Mouse (Mus musculus) C2C12 (cell line): ENCODE data around the gene Fis1. TPM values are rescaled to one million over a fixed set of nuclear protein-coding genes. Genes with fewer than 3 reads are reported as not detected.

Experiments
- H3K27me3 ChIP-seq: one replicate; pipeline ENCODE4 v1.6.1; 2011; ENCODE audit not compliant: control insufficient read depth, insufficient read depth, insufficient read length
- H3K36me3 ChIP-seq: one replicate; pipeline ENCODE4 v1.6.1; 2011; ENCODE audit not compliant: control insufficient read depth, insufficient read depth
- H3K4me3 ChIP-seq: one replicate; pipeline ENCODE4 v1.5.1; 2011; ENCODE audit warnings: mild to moderate bottlenecking, control low read depth; ENCODE audit not compliant: poor library complexity, insufficient read depth, severe bottlenecking
- H3K79me2 ChIP-seq: one replicate; pipeline ENCODE4 v1.6.1; 2011; ENCODE audit not compliant: control insufficient read depth, insufficient read depth
- H3K79me3 ChIP-seq: one replicate; pipeline ENCODE4 v1.6.1; 2011; ENCODE audit warnings: low read depth, control low read depth
- H3ac ChIP-seq: one replicate; pipeline ENCODE3; 2011; ENCODE audit warnings: low read depth; ENCODE audit not compliant: control insufficient read depth, insufficient read length
- CEBPB ChIP-seq: IDR thresholded peaks from one replicate; pipeline ENCODE4 v1.6.1; 2011; ENCODE audit warnings: low read depth, mild to moderate bottlenecking, control low read depth, moderate library complexity
- CTCF ChIP-seq: IDR thresholded peaks from one replicate; pipeline ENCODE4 v1.5.1; 2011; ENCODE audit not compliant: control insufficient read depth, insufficient read depth, insufficient read length
- FOSL1 ChIP-seq: IDR thresholded peaks from one replicate; pipeline ENCODE4 v1.8.0; 2011; ENCODE audit warnings: mild to moderate bottlenecking, low read length; ENCODE audit not compliant: poor library complexity, insufficient read depth, severe bottlenecking
- MAX ChIP-seq: IDR thresholded peaks from one replicate; pipeline ENCODE4 v1.6.1; 2011; ENCODE audit warnings: mild to moderate bottlenecking, control low read depth
- MYOD1 ChIP-seq: IDR thresholded peaks from one replicate; pipeline ENCODE4 v1.6.1; 2011; ENCODE audit warnings: low read depth; ENCODE audit not compliant: control insufficient read depth, insufficient read length
- MYOG ChIP-seq: IDR thresholded peaks from one replicate; pipeline ENCODE4 v1.6.1; 2011; ENCODE audit not compliant: control insufficient read depth, insufficient read length; ENCODE audit errors: extremely low read depth
- USF1 ChIP-seq: IDR thresholded peaks from one replicate; pipeline ENCODE4 v1.6.1; 2011; ENCODE audit warnings: low read depth, mild to moderate bottlenecking, control low read depth, moderate library complexity
- polyA plus RNA-seq: library from polyadenylated mRNA; unstranded; fragments of >200 nt; fragmentation: generic; extraction: Trizol; gene quantifications from one replicate; pipeline ENCODE4 v1.2.1, GENCODE M21; 2012; ENCODE audit warnings: missing spikeins

Gene Fis1
- polyA plus RNA-seq, 1 experiment, result 311 TPM

- H3K79me2 ChIP-seq, result peaks cover 11% of the 10 kb centered on the region
- no peaks in the 10 kb centered on the region for H3K27me3 ChIP-seq
- no peak overlapping the region for H3ac ChIP-seq
- no peak overlapping the region for H3K4me3 ChIP-seq
- peaks cover 24% of the 10 kb centered on the region for H3K36me3 ChIP-seq
- no peaks in the 10 kb centered on the region for H3K79me3 ChIP-seq
- TF ChIP-seq FOSL1 (no peak), MAX (no peak)
These were observed 27.9 kb downstream of the Fis1 start for GRCm38 (mm10) chr5:136980974-136981373.

DNA sequence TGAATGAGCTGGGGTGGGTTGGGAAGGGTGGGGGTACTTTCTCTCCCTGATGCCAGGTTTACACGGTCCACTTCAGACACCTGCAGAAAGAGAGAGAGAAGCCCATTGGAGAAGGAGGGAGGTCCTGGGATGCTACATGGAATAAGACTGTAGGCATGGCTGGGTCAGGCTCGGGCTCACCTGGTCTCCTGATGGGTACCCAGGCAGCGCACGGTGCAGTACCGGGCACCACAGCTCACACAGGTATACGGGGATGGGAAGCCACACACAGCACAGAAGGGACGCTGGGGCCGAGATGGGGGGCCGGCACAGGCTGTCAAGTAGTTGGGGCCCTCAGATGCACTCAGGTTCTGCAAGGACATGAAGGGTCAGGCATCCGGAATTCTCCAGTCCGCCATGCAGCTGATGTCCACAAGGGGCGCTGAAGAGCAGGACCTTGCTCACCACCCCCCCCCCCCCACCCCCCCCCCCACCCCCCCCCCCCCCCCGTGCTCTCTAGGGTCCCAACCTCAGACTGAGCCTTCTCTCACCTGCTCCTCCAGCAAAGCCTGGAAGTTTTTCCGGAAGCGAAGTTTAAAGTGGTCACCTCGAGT, 29.4 kb downstream of the Fis1 start:
- H3K79me2 ChIP-seq, result peaks cover 18% of the 10 kb centered on the region
- TF ChIP-seq CEBPB (no peak), MAX (no peak), MYOD1 (no peak), CTCF (peak; percentile 35), MYOG (no peak)
- H3ac ChIP-seq, result no peak overlapping the region
- peaks cover 24% of the 10 kb centered on the region for H3K36me3 ChIP-seq
- no peaks in the 10 kb centered on the region for H3K79me3 ChIP-seq
- no peaks in the 10 kb centered on the region for H3K27me3 ChIP-seq
- H3K4me3 ChIP-seq, result no peak overlapping the region

DNA sequence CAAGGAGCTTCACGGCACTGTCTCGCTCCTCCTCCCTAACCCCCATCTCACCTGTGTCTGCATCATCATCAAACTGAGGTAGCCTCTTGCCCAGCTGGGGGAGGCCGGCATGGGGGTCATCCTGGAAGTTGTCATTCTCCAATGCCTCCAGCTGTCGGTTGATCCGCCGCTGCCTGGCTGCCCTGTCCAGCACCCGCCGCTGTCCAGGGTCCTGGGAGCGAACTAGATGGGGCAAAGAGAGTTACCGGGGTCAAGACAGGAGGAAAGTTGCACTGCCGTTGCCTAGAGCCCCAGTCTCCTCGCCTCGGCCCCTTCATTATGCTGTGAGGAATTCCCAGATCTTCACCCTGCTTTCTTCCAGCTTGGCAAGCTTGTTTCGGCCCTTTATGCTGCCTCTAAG, 31.8 kb downstream of the Fis1 start:
- Histone ChIP-seq H3K79me2 (peaks cover 34% of the 10 kb centered on the region), H3K36me3 (peaks cover 27% of the 10 kb centered on the region), H3K4me3 (no peak overlapping the region), H3ac (no peak overlapping the region), H3K79me3 (peaks cover 6% of the 10 kb centered on the region), H3K27me3 (no peaks in the 10 kb centered on the region)
- TF ChIP-seq FOSL1 (no peak), MYOG (no peak), USF1 (no peak), CTCF (no peak), MYOD1 (no peak), CEBPB (no peak)

DNA sequence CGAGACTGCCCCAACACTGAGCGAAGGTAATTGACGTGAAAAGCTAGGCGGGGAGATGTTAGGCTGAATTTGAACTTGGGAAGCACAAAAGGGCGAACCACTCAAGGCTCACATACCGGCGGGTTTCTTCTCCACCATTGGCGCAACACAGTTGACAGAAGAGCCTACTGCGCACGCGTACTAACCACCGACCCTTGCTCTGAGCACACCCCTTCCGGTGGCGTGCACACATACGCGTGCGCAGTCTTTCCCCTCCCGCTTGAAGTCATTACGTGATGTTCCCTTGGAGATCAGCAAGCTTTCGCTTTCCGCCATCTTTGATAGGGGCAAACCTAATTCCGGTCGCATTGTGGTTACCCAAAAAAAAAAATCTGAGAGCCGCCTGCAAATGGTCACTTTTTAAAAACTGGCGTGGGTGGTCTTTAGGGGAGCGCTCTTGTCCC, 33.6 kb downstream of the Fis1 start, which contains the start of gene Plod3:
Gene Plod3 (plus strand): TSS at position 325 of the 443 bp plus-strand sequence.
- TF ChIP-seq MAX (peak; percentile 33), MYOG (no peak), CEBPB (no peak), USF1 (peak; percentile 27), CTCF (no peak), MYOD1 (no peak)
- H3K4me3 ChIP-seq, result peak within 1 kb of the TSS; percentile 87
- no peaks in the 10 kb centered on the region for H3K27me3 ChIP-seq
- H3K79me3 ChIP-seq, result peaks cover 6% of the 10 kb centered on the region
- H3K79me2 ChIP-seq, result peaks cover 34% of the 10 kb centered on the region
- peaks cover 36% of the 10 kb centered on the region for H3K36me3 ChIP-seq
- peak within 1 kb of the TSS; percentile 89 for H3ac ChIP-seq

DNA sequence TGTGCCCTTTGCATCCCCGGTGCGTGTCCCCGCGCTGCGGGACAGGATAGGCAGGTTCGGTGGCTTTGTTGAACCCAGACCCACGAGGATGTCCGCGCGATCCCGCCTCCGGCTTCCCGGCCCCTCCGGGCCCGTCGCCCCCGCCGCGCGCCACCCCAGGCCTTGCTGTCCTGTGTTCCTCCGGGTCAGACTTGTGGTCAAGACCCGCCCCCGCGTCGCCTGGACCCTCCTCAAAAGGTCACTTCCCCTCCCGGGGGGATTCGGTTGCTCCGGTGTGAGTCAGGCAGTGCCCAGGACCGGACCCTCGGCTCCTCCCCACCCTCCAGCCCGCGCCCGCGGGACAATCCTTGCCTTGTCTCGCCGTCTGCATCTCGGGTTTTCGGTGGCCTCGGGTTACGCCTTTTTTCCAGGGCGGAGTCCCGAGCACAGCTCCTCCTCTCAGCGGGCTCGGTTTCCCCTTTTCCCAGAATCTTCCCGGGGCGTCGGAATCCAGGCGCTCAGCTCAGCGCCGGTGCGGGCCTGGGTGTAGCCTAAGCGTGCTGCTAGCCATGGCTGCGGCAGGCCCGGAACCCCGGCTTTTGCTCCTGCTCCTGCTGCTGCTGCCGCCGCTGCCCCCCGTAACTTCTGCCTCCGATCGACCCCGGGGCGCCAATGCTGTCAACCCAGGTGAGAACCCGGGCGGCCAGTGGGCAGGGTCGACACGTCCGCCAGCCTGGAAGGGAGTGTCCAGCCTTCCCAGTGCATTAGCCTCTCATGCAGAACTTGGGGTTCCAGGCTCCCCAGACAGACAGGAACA, 34.3 kb downstream of the Fis1 start:
- peaks cover 6% of the 10 kb centered on the region for H3K79me3 ChIP-seq
- H3K36me3 ChIP-seq, result peaks cover 37% of the 10 kb centered on the region
- H3K4me3 ChIP-seq, result peak overlapping the region; percentile 87
- no peak for TF ChIP-seq FOSL1
- TF ChIP-seq MAX, result no peak
- no peak for TF ChIP-seq CEBPB
- no peak for TF ChIP-seq MYOD1
- TF ChIP-seq CTCF, result no peak
- TF ChIP-seq USF1, result no peak
- TF ChIP-seq MYOG, result no peak
- H3ac ChIP-seq, result peak overlapping the region; percentile 89
- H3K27me3 ChIP-seq, result no peaks in the 10 kb centered on the region
- H3K79me2 ChIP-seq, result peaks cover 34% of the 10 kb centered on the region

GRCm38 (mm10) chr5:136987934-136988271, 34.8 kb downstream of the Fis1 start, which contains the start of gene Znhit1:
Znhit1 (minus strand) TSS chr5:136988021.
- Histone ChIP-seq H3K36me3 (peaks cover 43% of the 10 kb centered on the region), H3K79me3 (peaks cover 6% of the 10 kb centered on the region), H3ac (peak within 1 kb of the TSS; percentile 89), H3K27me3 (no peaks in the 10 kb centered on the region), H3K79me2 (peaks cover 34% of the 10 kb centered on the region), H3K4me3 (peak within 1 kb of the TSS; percentile 87)
- TF ChIP-seq USF1 (no peak), MAX (no peak), MYOG (no peak), MYOD1 (no peak), FOSL1 (no peak), CTCF (no peak), CEBPB (no peak)
